Mouse (Mus musculus) embryonic facial prominence, embryonic 13.5 days (tissue): ENCODE measurements around the gene Dnajb3. TPM values are rescaled to one million over a fixed set of nuclear protein-coding genes. Genes with fewer than 3 reads are reported as not detected.

Experiments used
- ATAC-seq: fragments of 200-750 bp; cut with Nextera tagmentation; 2 replicates; pipeline ENCODE4 v1.8.0; 2017; ENCODE audit warnings: low read depth; ENCODE audit not compliant: insufficient number of reproducible peaks, insufficient read depth, low FRiP score, low TSS enrichment
- H3K27ac ChIP-seq: fragments of 300-500 bp; sonication (generic); 2 replicates; pipeline ENCODE4 v1.5.1; 2015; ENCODE audit warnings: moderate library complexity, mild to moderate bottlenecking, inconsistent platforms
- H3K27me3 ChIP-seq: fragments of 300-500 bp; sonication (generic); 2 replicates; pipeline ENCODE4 v1.6.1; 2015; ENCODE audit warnings: mild to moderate bottlenecking, inconsistent platforms
- H3K36me3 ChIP-seq: fragments of 300-500 bp; sonication (generic); 2 replicates; pipeline ENCODE4 v1.6.1; 2015; ENCODE audit warnings: mild to moderate bottlenecking, inconsistent platforms
- H3K4me1 ChIP-seq: fragments of 300-500 bp; sonication (generic); 2 replicates; pipeline ENCODE4 v1.6.1; 2015; ENCODE audit warnings: inconsistent platforms
- H3K4me2 ChIP-seq: fragments of 300-500 bp; sonication (generic); 2 replicates; pipeline ENCODE4 v1.6.1; 2015; ENCODE audit warnings: moderate library complexity, mild to moderate bottlenecking, inconsistent platforms
- H3K4me3 ChIP-seq: fragments of 300-500 bp; sonication (generic); 2 replicates; pipeline ENCODE4 v1.5.1; 2015; ENCODE audit warnings: mild to moderate bottlenecking, inconsistent platforms
- H3K9ac ChIP-seq: fragments of 300-500 bp; sonication (generic); 2 replicates; pipeline ENCODE4 v1.6.1; 2015; ENCODE audit warnings: mild to moderate bottlenecking, inconsistent platforms
- H3K9me3 ChIP-seq: fragments of 300-500 bp; sonication (generic); 2 replicates; pipeline ENCODE4 v1.6.1; 2016; ENCODE audit warnings: inconsistent platforms
- WGBS: fragments of 180-500 bp; shearing (Covaris S2); methylation state at CpG from one replicate; pipeline ENCODE4 v1.1.7; 2015; ENCODE audit warnings: mixed read lengths; 5-methylcytosine and 5-hydroxymethylcytosine counted together
- polyA plus RNA-seq: library from polyadenylated mRNA; unstranded; fragments of >200 nt; fragmentation: Nextera tagmentation; extraction: Ambion mirVana; gene quantifications from 2 replicates; pipeline ENCODE4 v1.2.1, GENCODE M21; 2015

Gene Dnajb3
- polyA plus RNA-seq, 1 experiment from 2014 or later, result 11.6 TPM

- ATAC-seq, result no peak
- Histone ChIP-seq H3K9ac (no peak within 1 kb of the TSS), H3K9me3 (no peaks in the 10 kb centered on the region), H3K4me2 (no peak within 1 kb of the TSS), H3K36me3 (no peaks in the 10 kb centered on the region), H3K27ac (no peak within 1 kb of the TSS), H3K4me1 (no peaks in the 10 kb centered on the region), H3K4me3 (no peak within 1 kb of the TSS), H3K27me3 (no peaks in the 10 kb centered on the region)
- WGBS, result 77% methylated on average over 5 of the region's 5 CpGs
Measured at GRCm38 (mm10) chr1:88165711-88166110, 39.9 kb downstream of the Dnajb3 start, which contains the start of gene Ugt1a5. Gene Ugt1a5 (plus strand): TSS chr1:88166012.

GRCm38 (mm10) chr1:88158430-88158829 is 47.2 kb downstream of the Dnajb3 start:
- Histone ChIP-seq H3K36me3 (no peaks in the 10 kb centered on the region), H3K4me1 (no peaks in the 10 kb centered on the region), H3K27me3 (no peaks in the 10 kb centered on the region), H3K4me2 (no peak overlapping the region), H3K4me3 (no peak overlapping the region), H3K9me3 (no peaks in the 10 kb centered on the region), H3K27ac (no peak overlapping the region), H3K9ac (no peak overlapping the region)
- 75% methylated on average over 2 of the region's 2 CpGs for WGBS
- no peak for ATAC-seq

Other genes starting within 250 kb of the Dnajb3 start
- gene Usp40, start 197.2 kb downstream of the Dnajb3 start, polyA plus RNA-seq, result 52.3 and 54.0 TPM in 2 replicates
- not detected in 2 replicates for gene Ugt1a10, start 150.4 kb downstream of the Dnajb3 start, polyA plus RNA-seq
- gene Ugt1a9, start 135.0 kb downstream of the Dnajb3 start, polyA plus RNA-seq, result not detected in 2 replicates
- not detected in 2 replicates for gene Ugt1a8, start 118.0 kb downstream of the Dnajb3 start, polyA plus RNA-seq
- 1.6 and 1.7 TPM in 2 replicates for gene Ugt1a7c, start 110.7 kb downstream of the Dnajb3 start, polyA plus RNA-seq
- gene Ugt1a6b, start 102.5 kb downstream of the Dnajb3 start, polyA plus RNA-seq, result 0.17 and 0.29 TPM in 2 replicates
- gene Ugt1a6a, start 71.0 kb downstream of the Dnajb3 start, polyA plus RNA-seq, result 4.4 and 4.8 TPM in 2 replicates
- gene Ugt1a5, start 39.8 kb downstream of the Dnajb3 start, polyA plus RNA-seq, result not detected in 2 replicates
- gene Ugt1a2, start 5.2 kb downstream of the Dnajb3 start, polyA plus RNA-seq, result not detected in 2 replicates
- not detected in 2 replicates for gene Ugt1a1, start 6.2 kb upstream of the Dnajb3 start, polyA plus RNA-seq
- gene Mroh2a, start 21.2 kb upstream of the Dnajb3 start, polyA plus RNA-seq, result 1.1 and 1.2 TPM in 2 replicates
- gene Hjurp, start 71.9 kb upstream of the Dnajb3 start, polyA plus RNA-seq, result 198 and 204 TPM in 2 replicates
- not detected in 2 replicates for gene Trpm8, start 71.9 kb upstream of the Dnajb3 start, polyA plus RNA-seq
- gene Spp2, start 201.2 kb upstream of the Dnajb3 start, polyA plus RNA-seq, result 3.8 TPM in 1 of 2 replicates, not detected in the other